Mouse (Mus musculus) MEL (cell line): Measurements from ENCODE around the gene Fndc3a. TPM values are rescaled to one million over a fixed set of nuclear protein-coding genes. Genes with fewer than 3 reads are reported as not detected.

ENCODE experiments used
- DNase-seq: peaks from one replicate; pipeline ENCODE4 v3.0.0; 2011; ENCODE audit warnings: low read depth, low spot score
- H3K27ac ChIP-seq: 2 replicates; pipeline ENCODE4 v1.5.1; 2012; ENCODE audit warnings: low read depth, mild to moderate bottlenecking, control low read depth, low read length, moderate library complexity; ENCODE audit not compliant: control insufficient read depth
- H3K27me3 ChIP-seq, 2 experiments: fragments of 150-350 bp in 1 of 2; sonication (generic) in 1 of 2; 2 replicates each; pipeline ENCODE4 v1.6.1; 2012; ENCODE audit warnings: low read length in 2 of 2, mild to moderate bottlenecking in 2 of 2, improper control_type of control experiment in 1 of 2, moderate library complexity in 1 of 2; ENCODE audit not compliant: insufficient read depth in 2 of 2, control insufficient read depth in 1 of 2
- H3K36me3 ChIP-seq, 2 experiments: 2 replicates each; pipeline ENCODE4 v1.6.1; 2012 to 2014; ENCODE audit warnings: low read length in 2 of 2, improper control_type of control experiment in 1 of 2, inconsistent platforms in 1 of 2, mild to moderate bottlenecking in 1 of 2; ENCODE audit not compliant: insufficient read depth in 2 of 2, control insufficient read depth in 1 of 2
- H3K4me1 ChIP-seq, 2 experiments: fragments of 150-350 bp in 1 of 2; sonication (generic) in 1 of 2; 2 replicates each; pipeline ENCODE4 v1.6.1; 2012; ENCODE audit warnings: low read length in 2 of 2, improper control_type of control experiment in 1 of 2, mild to moderate bottlenecking in 1 of 2; ENCODE audit not compliant: insufficient read depth in 2 of 2, control insufficient read depth in 1 of 2
- H3K4me3 ChIP-seq, 2 experiments: fragments of 150-350 bp in 1 of 2; sonication (generic) in 1 of 2; 2 replicates each; pipeline ENCODE4 v1.5.1; 2012; ENCODE audit warnings: low read depth in 2 of 2, low read length in 2 of 2, mild to moderate bottlenecking in 2 of 2, moderate library complexity in 2 of 2, control low read depth in 1 of 2, improper control_type of control experiment in 1 of 2; ENCODE audit not compliant: control insufficient read depth in 1 of 2, insufficient read depth in 1 of 2
- H3K79me2 ChIP-seq: 2 replicates; pipeline ENCODE4 v1.6.1; 2012; ENCODE audit warnings: mild to moderate bottlenecking, low read length, moderate library complexity; ENCODE audit not compliant: control insufficient read depth, poor library complexity, insufficient read depth
- H3K9ac ChIP-seq: 2 replicates; pipeline ENCODE4 v1.6.1; 2012; ENCODE audit warnings: low read depth, mild to moderate bottlenecking, control low read depth, low read length, moderate library complexity; ENCODE audit not compliant: control insufficient read depth, poor library complexity, severe bottlenecking
- H3K9me3 ChIP-seq: fragments of 150-350 bp; sonication (generic); replicated peaks from 2 replicates; pipeline ENCODE4 v1.6.1; 2012; ENCODE audit warnings: mild to moderate bottlenecking, low read length, improper control_type of control experiment, moderate library complexity; ENCODE audit not compliant: insufficient read depth
- BHLHE40 ChIP-seq: IDR thresholded peaks from 2 replicates; pipeline ENCODE4 v1.6.1; 2012; ENCODE audit warnings: low read depth, mild to moderate bottlenecking, inconsistent platforms, low read length, improper control_type of control experiment, borderline replicate concordance
- CTCF ChIP-seq, 3 experiments: IDR thresholded peaks in 2 of 3; conservative IDR thresholded peaks in 1 of 3; 2 replicates each; pipeline ENCODE4 v1.5.1; 2011 to 2012; ENCODE audit warnings: low read length in 3 of 3, low read depth in 2 of 3, mild to moderate bottlenecking in 2 of 3, improper control_type of control experiment in 1 of 3, inconsistent platforms in 1 of 3, mixed read lengths in 1 of 3, moderate library complexity in 1 of 3; ENCODE audit not compliant: control insufficient read depth in 1 of 3, insufficient read depth in 1 of 3, poor library complexity in 1 of 3, severe bottlenecking in 1 of 3
- ELF1 ChIP-seq: IDR thresholded peaks from 2 replicates; pipeline ENCODE4 v1.6.1; 2014; ENCODE audit warnings: low read depth, mild to moderate bottlenecking, inconsistent platforms, low read length, improper control_type of control experiment, moderate library complexity
- GATA1 ChIP-seq: IDR thresholded peaks from 2 replicates; pipeline ENCODE4 v1.6.1; 2011; ENCODE audit warnings: low read depth, low read length, improper control_type of control experiment
- JUND ChIP-seq: IDR thresholded peaks from 2 replicates; pipeline ENCODE4 v1.6.1; 2011; ENCODE audit warnings: low read depth, mild to moderate bottlenecking, improper control_type of control experiment, low read length
- KAT2A ChIP-seq: conservative IDR thresholded peaks from 2 replicates; pipeline ENCODE4 v1.6.1; 2012; ENCODE audit warnings: low read depth, low read length, improper control_type of control experiment, inconsistent platforms
- MAFK ChIP-seq: IDR thresholded peaks from 2 replicates; pipeline ENCODE4 v1.6.1; 2011; ENCODE audit warnings: low read depth, mild to moderate bottlenecking, low read length, improper control_type of control experiment, borderline replicate concordance
- MEF2A ChIP-seq: IDR thresholded peaks from 2 replicates; pipeline ENCODE4 v1.6.1; 2014; ENCODE audit warnings: low read depth, mild to moderate bottlenecking, inconsistent platforms, low read length, improper control_type of control experiment; ENCODE audit not compliant: poor library complexity, insufficient replicate concordance, severe bottlenecking; ENCODE audit errors: extremely low read depth
- MXI1 ChIP-seq: IDR thresholded peaks from 2 replicates; pipeline ENCODE4 v1.6.1; 2011; ENCODE audit warnings: mild to moderate bottlenecking, low read depth, low read length, improper control_type of control experiment
- NRF1 ChIP-seq: IDR thresholded peaks from 2 replicates; pipeline ENCODE4 v1.6.1; 2014; ENCODE audit warnings: low read depth, mild to moderate bottlenecking, inconsistent platforms, low read length, improper control_type of control experiment, moderate library complexity; ENCODE audit not compliant: poor library complexity, insufficient read depth, severe bottlenecking
- POLR2A ChIP-seq, 2 experiments: IDR thresholded peaks; 2 replicates each; pipeline ENCODE4 v1.6.1; 2011 to 2012; ENCODE audit warnings: low read length in 2 of 2, mild to moderate bottlenecking in 2 of 2, control low read depth in 1 of 2, improper control_type of control experiment in 1 of 2, low read depth in 1 of 2, moderate library complexity in 1 of 2; ENCODE audit not compliant: control insufficient read depth in 1 of 2, insufficient read depth in 1 of 2, poor library complexity in 1 of 2
- POLR2AphosphoS2 ChIP-seq: IDR thresholded peaks from 2 replicates; pipeline ENCODE4 v1.6.1; 2011; ENCODE audit warnings: low read length, improper control_type of control experiment
- POLR2AphosphoS5 ChIP-seq: IDR thresholded peaks from 2 replicates; pipeline ENCODE4 v1.6.1; 2012; ENCODE audit warnings: low read depth, borderline replicate concordance, mild to moderate bottlenecking, inconsistent platforms, low read length, moderate library complexity, mixed read lengths
- RAD21 ChIP-seq: IDR thresholded peaks from 2 replicates; pipeline ENCODE4 v1.6.1; 2011; ENCODE audit warnings: mild to moderate bottlenecking, low read depth, low read length, improper control_type of control experiment
- RCOR1 ChIP-seq: IDR thresholded peaks from 2 replicates; pipeline ENCODE4 v1.6.1; 2012; ENCODE audit warnings: low read depth, mild to moderate bottlenecking, inconsistent platforms, low read length, improper control_type of control experiment
- SIN3A ChIP-seq: IDR thresholded peaks from 2 replicates; pipeline ENCODE4 v1.6.1; 2012; ENCODE audit warnings: low read length, improper control_type of control experiment, inconsistent platforms
- TBP ChIP-seq: IDR thresholded peaks from 2 replicates; pipeline ENCODE4 v1.8.0; 2011; ENCODE audit warnings: low read depth, low read length, improper control_type of control experiment
- TCF12 ChIP-seq: IDR thresholded peaks from 2 replicates; pipeline ENCODE4 v1.6.1; 2014; ENCODE audit warnings: low read depth, mild to moderate bottlenecking, inconsistent platforms, low read length, improper control_type of control experiment, moderate library complexity
- USF2 ChIP-seq, 2 experiments: IDR thresholded peaks; 2 replicates each; pipeline ENCODE4 v1.6.1; 2011 to 2012; ENCODE audit warnings: improper control_type of control experiment in 2 of 2, low read length in 2 of 2, borderline replicate concordance in 1 of 2, inconsistent platforms in 1 of 2, low read depth in 1 of 2, mild to moderate bottlenecking in 1 of 2; ENCODE audit not compliant: insufficient read depth in 1 of 2
- ZC3H11A ChIP-seq: IDR thresholded peaks from 2 replicates; pipeline ENCODE4 v1.6.1; 2012; ENCODE audit warnings: low read depth, mild to moderate bottlenecking, inconsistent platforms, low read length, improper control_type of control experiment
- ZMIZ1 ChIP-seq: IDR thresholded peaks from 2 replicates; pipeline ENCODE4 v1.6.1; 2012; ENCODE audit warnings: low read depth, mild to moderate bottlenecking, inconsistent platforms, low read length, improper control_type of control experiment, moderate library complexity
- polyA plus RNA-seq, 2 experiments: library from polyadenylated mRNA; stranded (reverse) in 1 of 2; unstranded in 1 of 2; fragments of >175 nt in 1 of 2; fragments of >200 nt in 1 of 2; gene quantifications; 2 replicates each; pipeline versions ENCODE4 v1.2.1 to v1.2.4; 2012; ENCODE audit warnings: low replicate concordance in 2 of 2, low read depth in 1 of 2; ENCODE audit not compliant: insufficient read length in 2 of 2, insufficient read depth in 1 of 2, missing spikeins in 1 of 2
- total RNA-seq: library from RNA; depleted of rRNA; stranded (reverse); fragments of 300-350 nt; gene quantifications from 2 replicates; pipeline ENCODE4 v1.2.3, GENCODE M21; 2012

The Fndc3a gene
- total and polyA plus RNA-seq, 3 experiments: 4.2 to 9.0 TPM; not detected in 1

- Histone ChIP-seq H3K9me3 (no peaks in the 10 kb centered on the region), H3K27me3 (no peaks in the 10 kb centered on the region), H3K36me3 (peaks cover 0 to 21% of the 10 kb centered on the region in 2 experiments; a peak in 2 of 4 replicates), H3K79me2 (peaks cover 6% of the 10 kb centered on the region), H3K4me1 (peaks cover 3 to 7% of the 10 kb centered on the region in 2 experiments), H3K9ac (no peak overlapping the region), H3K27ac (no peak overlapping the region), H3K4me3 (no peak overlapping the region)
- no peak for DNase-seq
- TF ChIP-seq POLR2AphosphoS5 (no peak), MAFK (no peak), RAD21 (no peak), MEF2A (no peak), JUND (no peak), CTCF (IDR thresholded peaks at IDR 0.05 in 2 of 3, conservative IDR thresholded peaks at IDR 0.05 in 1 of 3; ENCODE audit: control insufficient read depth in 1 of 3, insufficient read depth in 1 of 3, low read depth in 2 of 3, low read length in 3 of 3, poor library complexity in 1 of 3, severe bottlenecking in 1 of 3) (no peak), POLR2AphosphoS2 (no peak), TCF12 (no peak), USF2 (IDR thresholded peaks at IDR 0.05; ENCODE audit: borderline replicate concordance in 1 of 2, insufficient read depth in 1 of 2, low read depth in 1 of 2, low read length in 2 of 2) (no peak), SIN3A (no peak), TBP (no peak), NRF1 (no peak), MXI1 (no peak), ZC3H11A (no peak), ZMIZ1 (no peak), RCOR1 (no peak), ELF1 (no peak), KAT2A (no peak), GATA1 (no peak), BHLHE40 (no peak)
Measured at GRCm38 (mm10) chr14:72600375-72600774, 109.4 kb downstream of the Fndc3a start.

GRCm38 (mm10) chr14:72598976-72599740, 110.6 kb downstream of the Fndc3a start:
- no peak for TF ChIP-seq BHLHE40
- no peak for TF ChIP-seq POLR2A (IDR thresholded peaks at IDR 0.05; ENCODE audit: control insufficient read depth in 1 of 2, insufficient read depth in 1 of 2, low read depth in 1 of 2, low read length in 2 of 2, poor library complexity in 1 of 2)
- no peak for TF ChIP-seq RAD21
- Histone ChIP-seq H3K79me2 (peaks cover 6% of the 10 kb centered on the region), H3K4me3 (no peak overlapping the region), H3K9ac (no peak overlapping the region), H3K9me3 (no peaks in the 10 kb centered on the region), H3K27me3 (no peaks in the 10 kb centered on the region), H3K4me1 (peaks cover 3 to 7% of the 10 kb centered on the region in 2 experiments), H3K36me3 (peaks cover 0 to 21% of the 10 kb centered on the region in 2 experiments; a peak in 2 of 4 replicates), H3K27ac (no peak overlapping the region)
- DNase-seq: no peak
